Mouse (Mus musculus) spleen, adult 2 months (tissue): ENCODE data around the gene Micu1. TPM values are rescaled to one million over a fixed set of nuclear protein-coding genes. Genes with fewer than 3 reads are reported as not detected.

Experiments
- DNase-seq, 2 experiments: peaks; one replicate each; pipeline versions ENCODE4 v3.0.0 to v3.0.0-alpha.2; 2012 to 2021; ENCODE audit warnings: low spot score in 2 of 2, low read depth in 1 of 2
- H3K27ac ChIP-seq: fragments of 200-500 bp; 2 replicates; pipeline ENCODE4 v1.5.1; 2012; ENCODE audit warnings: low read length, inconsistent platforms; ENCODE audit not compliant: insufficient read depth
- H3K27me3 ChIP-seq: fragments of 200-500 bp; 2 replicates; pipeline ENCODE4 v1.6.1; 2012; ENCODE audit warnings: mild to moderate bottlenecking, moderate library complexity, low read length, inconsistent platforms; ENCODE audit not compliant: control insufficient read depth, insufficient read depth
- H3K36me3 ChIP-seq: fragments of 200-500 bp; 2 replicates; pipeline ENCODE4 v1.6.1; 2012; ENCODE audit warnings: mild to moderate bottlenecking, low read length, inconsistent platforms; ENCODE audit not compliant: control insufficient read depth, insufficient read depth
- H3K4me1 ChIP-seq: fragments of 200-500 bp; 2 replicates; pipeline ENCODE4 v1.6.1; 2011; ENCODE audit warnings: inconsistent platforms; ENCODE audit not compliant: control insufficient read depth, insufficient read depth, insufficient read length
- H3K4me3 ChIP-seq: fragments of 200-500 bp; 2 replicates; pipeline ENCODE4 v1.5.1; 2011; ENCODE audit warnings: mild to moderate bottlenecking, inconsistent platforms; ENCODE audit not compliant: insufficient read depth, insufficient read length; ENCODE audit errors: extremely low read depth
- CTCF ChIP-seq: fragments of 200-500 bp; IDR thresholded peaks from 2 replicates; pipeline ENCODE4 v1.5.1; 2011; ENCODE audit warnings: mild to moderate bottlenecking, inconsistent platforms; ENCODE audit not compliant: insufficient read depth, insufficient read length, insufficient replicate concordance; ENCODE audit errors: extremely low read depth
- POLR2A ChIP-seq: fragments of 200-500 bp; IDR thresholded peaks from 2 replicates; pipeline ENCODE4 v1.6.1; 2011; ENCODE audit warnings: low read depth, low read length, inconsistent platforms
- WGBS: fragments of 180-500 bp; shearing (Covaris S2); methylation state at CpG from one replicate; pipeline ENCODE4 v1.1.7; 2018; 5-methylcytosine and 5-hydroxymethylcytosine counted together
- polyA plus RNA-seq: library from polyadenylated mRNA; depleted of rRNA; stranded (reverse); fragments of >200 nt; gene quantifications from 2 replicates; pipeline ENCODE4 v1.2.3, GENCODE M21; 2012

Gene Micu1
- polyA plus RNA-seq, 1 experiment = 21.9 TPM

DNA sequence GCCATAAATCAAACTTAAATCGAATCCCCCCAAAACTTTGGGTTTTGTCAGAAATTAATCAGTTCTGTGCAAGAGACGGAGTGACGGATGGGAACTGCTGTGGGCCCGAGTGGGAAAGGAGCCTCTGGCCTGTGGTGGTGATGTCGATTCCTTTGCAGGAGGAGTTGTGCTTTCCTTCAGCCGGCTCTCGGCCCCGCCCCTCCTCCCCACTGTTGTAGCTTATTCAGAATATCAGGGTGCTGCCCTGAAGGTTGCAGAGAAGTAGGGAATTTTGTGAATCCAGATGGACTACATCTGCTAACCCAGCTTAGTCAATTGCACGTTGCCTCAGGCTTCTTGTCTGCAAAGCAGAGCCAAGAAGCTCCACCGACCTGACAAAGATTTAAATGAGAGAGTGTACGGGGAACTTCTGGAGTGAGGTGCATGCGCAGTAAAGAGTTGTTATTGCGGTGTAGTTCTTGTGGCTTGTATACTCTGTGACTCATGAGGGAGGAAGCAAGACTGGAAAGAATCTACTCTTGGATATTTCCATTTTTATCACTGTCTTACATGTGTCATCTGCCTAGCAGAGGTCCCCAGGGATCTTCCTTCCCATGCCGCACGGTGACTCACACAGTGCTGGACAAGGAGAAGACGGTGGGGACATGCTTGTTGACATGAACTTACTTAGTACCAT lies 123.0 kb downstream of the Micu1 start:
- H3K4me1 ChIP-seq = no peaks in the 10 kb centered on the region
- DNase-seq = no peak
- H3K4me3 ChIP-seq = no peak overlapping the region
- no peak overlapping the region for H3K27ac ChIP-seq
- WGBS = 85% methylated on average over 16 of the region's 16 CpGs
- peaks cover 17% of the 10 kb centered on the region for H3K36me3 ChIP-seq
- no peaks in the 10 kb centered on the region for H3K27me3 ChIP-seq
- no peak for TF ChIP-seq POLR2A
- no peak for TF ChIP-seq CTCF

DNA sequence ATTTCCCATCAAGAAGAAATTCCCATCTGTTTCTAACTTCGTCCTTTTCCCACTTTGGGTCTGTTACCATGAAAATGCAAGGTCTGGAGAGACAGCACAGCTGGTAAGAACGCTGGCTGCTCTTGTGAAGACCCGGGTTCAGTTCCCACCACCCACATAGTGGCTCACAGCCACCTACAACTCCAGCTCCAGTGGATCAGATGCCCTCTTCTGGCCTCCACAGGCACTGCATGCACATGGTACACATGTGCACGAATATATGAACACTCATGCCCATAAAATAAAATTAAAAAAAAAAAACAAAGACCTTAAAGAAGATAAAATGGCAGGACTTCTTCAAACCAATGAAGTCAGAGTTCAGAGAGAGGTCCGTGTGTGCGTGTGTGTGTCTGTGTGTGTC lies 127.6 kb downstream of the Micu1 start:
- WGBS = 93% methylated on average over 6 of the region's 6 CpGs
- peaks cover 16% of the 10 kb centered on the region for H3K36me3 ChIP-seq
- no peaks in the 10 kb centered on the region for H3K4me1 ChIP-seq
- no peak for DNase-seq
- H3K27ac ChIP-seq = no peak overlapping the region
- no peaks in the 10 kb centered on the region for H3K27me3 ChIP-seq
- no peak overlapping the region for H3K4me3 ChIP-seq
- no peak for TF ChIP-seq CTCF
- TF ChIP-seq POLR2A = no peak

DNA sequence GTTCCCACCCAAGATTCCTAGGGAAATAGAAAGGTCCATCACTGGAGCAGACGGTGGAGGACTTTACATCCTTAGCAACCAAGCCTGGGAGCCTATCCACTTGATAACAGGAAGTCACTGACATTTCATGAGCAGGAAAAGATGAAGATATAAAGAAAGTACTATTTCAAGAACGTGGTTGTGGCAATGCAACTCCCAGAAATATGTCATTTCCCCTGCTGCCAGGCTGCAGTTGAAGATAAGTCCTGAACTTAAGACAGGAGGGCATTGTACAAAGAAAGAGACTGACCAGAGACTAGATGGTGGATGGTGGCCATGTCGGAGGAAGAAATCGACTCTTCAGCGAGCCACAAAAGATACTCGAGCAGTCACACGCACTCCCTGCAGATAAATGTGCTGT lies 129.7 kb downstream of the Micu1 start:
- no peaks in the 10 kb centered on the region for H3K27me3 ChIP-seq
- H3K4me1 ChIP-seq = no peaks in the 10 kb centered on the region
- TF ChIP-seq POLR2A (no peak), CTCF (no peak)
- no peak overlapping the region for H3K27ac ChIP-seq
- peaks cover 16% of the 10 kb centered on the region for H3K36me3 ChIP-seq
- 51% methylated on average over 7 of the region's 7 CpGs for WGBS
- no peak for DNase-seq
- no peak overlapping the region for H3K4me3 ChIP-seq

DNA sequence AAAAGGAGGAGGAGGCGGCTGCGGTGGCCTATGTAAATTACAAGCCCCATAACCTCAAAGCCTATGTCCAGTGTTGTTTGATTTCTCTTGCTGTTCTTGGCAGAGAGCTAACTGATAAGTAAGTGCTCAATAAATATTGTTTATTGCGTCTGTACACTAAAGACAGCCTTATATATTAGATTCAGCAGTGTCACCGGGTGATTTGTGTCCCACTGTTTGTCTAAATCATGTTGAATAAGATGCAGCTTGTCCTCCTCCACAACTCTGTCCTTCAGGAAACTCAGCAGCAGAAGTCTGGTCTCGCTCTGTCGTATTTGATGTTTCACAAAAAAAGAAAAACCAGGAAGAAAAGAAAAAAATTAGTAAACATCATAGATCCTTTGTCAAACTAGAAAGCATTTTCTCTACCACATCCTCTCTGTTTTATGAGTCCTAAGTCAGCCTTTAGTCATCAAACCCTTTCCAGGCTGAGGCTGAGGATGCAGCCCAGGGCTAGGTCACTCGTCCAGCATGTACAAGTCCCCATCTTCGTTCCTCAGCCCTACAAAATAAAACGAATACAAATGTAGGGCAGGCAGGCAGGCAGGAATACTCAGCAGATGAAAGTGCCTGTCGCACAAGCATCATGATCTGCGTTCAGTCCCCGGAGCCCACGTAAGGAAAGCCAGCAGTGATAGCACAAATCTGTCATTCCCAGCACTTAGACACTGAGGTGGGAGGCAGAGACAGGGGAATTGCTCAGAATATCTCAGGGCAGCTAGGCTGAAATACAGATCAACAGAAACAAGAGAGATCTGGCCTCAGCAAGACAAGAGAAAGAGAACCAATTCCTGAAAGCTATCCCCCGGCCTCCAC lies 133.3 kb downstream of the Micu1 start:
- no peaks in the 10 kb centered on the region for H3K4me1 ChIP-seq
- no peak overlapping the region for H3K4me3 ChIP-seq
- H3K27me3 ChIP-seq = no peaks in the 10 kb centered on the region
- no peak overlapping the region for H3K27ac ChIP-seq
- DNase-seq = no peak
- no peaks in the 10 kb centered on the region; the same call in 1 of the 2 replicates for H3K36me3 ChIP-seq
- TF ChIP-seq POLR2A (no peak), CTCF (no peak)
- 90% methylated on average over 14 of the region's 14 CpGs for WGBS

DNA sequence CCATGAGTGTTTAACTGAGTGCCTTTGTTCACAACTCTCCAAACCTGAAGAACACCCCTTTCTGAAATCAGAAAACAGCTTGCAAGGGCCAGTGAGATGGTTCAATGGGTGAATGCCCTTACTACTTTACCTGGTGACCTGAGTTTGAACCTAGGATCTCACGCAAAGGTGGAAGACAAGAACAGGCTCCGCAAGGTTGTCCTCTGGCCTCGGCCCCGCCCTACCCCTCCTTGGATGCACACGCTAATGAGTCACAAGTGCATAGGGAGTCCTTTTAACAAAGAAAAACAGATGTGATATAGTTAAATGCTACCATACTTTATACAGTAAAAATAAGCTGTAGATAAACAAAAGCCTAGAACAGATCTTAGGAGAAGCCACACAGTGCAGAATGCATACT lies 135.2 kb downstream of the Micu1 start:
- WGBS = 95% methylated on average over 5 of the region's 5 CpGs
- no peak for DNase-seq
- H3K4me1 ChIP-seq = no peaks in the 10 kb centered on the region
- no peak overlapping the region for H3K27ac ChIP-seq
- H3K27me3 ChIP-seq = no peaks in the 10 kb centered on the region
- no peak overlapping the region for H3K4me3 ChIP-seq
- H3K36me3 ChIP-seq = no peaks in the 10 kb centered on the region; the same call in 1 of the 2 replicates
- no peak for TF ChIP-seq CTCF
- TF ChIP-seq POLR2A = no peak

DNA sequence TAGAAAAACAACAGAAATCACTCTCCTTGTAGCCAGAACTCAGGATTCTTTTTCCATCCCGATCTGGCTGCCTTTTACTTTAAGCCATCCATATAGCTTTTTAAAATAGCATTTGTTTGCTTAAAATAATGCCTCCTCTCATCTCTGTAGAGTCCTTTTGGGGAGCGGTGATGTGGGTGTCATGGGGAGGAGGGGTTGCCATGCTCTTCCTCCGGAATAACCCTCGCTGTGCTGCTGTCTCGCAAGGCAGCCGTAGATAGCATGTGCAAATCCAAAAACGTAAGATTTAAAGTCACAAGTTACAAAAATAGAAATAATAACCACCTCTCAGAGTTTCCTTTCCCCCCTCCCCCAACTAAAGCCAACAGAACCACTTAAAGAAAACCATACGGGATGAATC lies 139.2 kb downstream of the Micu1 start:
- no peaks in the 10 kb centered on the region for H3K36me3 ChIP-seq
- 96% methylated on average over 8 of the region's 8 CpGs for whole genome bisulfite sequencing

More for the DNA sequence above, 139.2 kb downstream of the Micu1 start:
- TF ChIP-seq CTCF (no peak), POLR2A (no peak)
- no peak for DNase-seq
- Histone ChIP-seq H3K27me3 (no peaks in the 10 kb centered on the region), H3K27ac (no peak overlapping the region), H3K4me1 (no peaks in the 10 kb centered on the region), H3K4me3 (no peak overlapping the region)
